Mouse (Mus musculus): Measurements from ENCODE around the gene 1700001C19Rik. TPM values are rescaled to one million over a fixed set of nuclear protein-coding genes. Genes with fewer than 3 reads are reported as not detected.

Gene 1700001C19Rik
- polyA plus RNA-seq, 1 experiment from 2014 or later, result 0.61 TPM

DNA sequence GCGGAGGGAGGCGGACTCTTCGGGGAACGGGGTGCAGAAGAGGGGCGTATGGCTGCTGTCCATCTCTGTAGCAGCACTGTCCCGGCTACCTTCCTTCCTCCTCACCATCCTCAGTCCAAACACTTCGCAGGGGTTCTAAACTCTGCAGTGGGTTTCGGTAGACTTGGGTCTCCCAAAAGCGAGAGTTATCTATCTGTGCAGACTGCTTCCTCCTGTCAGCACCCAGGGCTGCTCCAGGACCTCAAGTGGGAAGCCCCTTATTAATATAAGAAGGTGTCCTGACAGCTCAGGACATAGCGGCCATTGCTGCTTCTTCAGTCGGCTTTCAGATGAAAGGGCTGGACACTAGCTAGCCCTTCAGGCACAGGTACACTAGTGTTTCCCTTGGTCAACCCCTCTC, 27.8 kb upstream of the 1700001C19Rik start:
- no peak overlapping the region for H3K4me3 ChIP-seq (ENCODE audit: low read depth, low read length)
- DNase-seq (ENCODE audit: low spot score), result no peak
- H3K27me3 ChIP-seq (replicated peaks; ENCODE audit: control insufficient read depth, insufficient read depth, low read length), result peaks cover 28% of the 10 kb centered on the region
- 78% methylated on average over 11 of the region's 11 CpGs for WGBS
- ATAC-seq, result no peak
- peaks cover 3% of the 10 kb centered on the region for H3K4me1 ChIP-seq (ENCODE audit: control insufficient read depth, insufficient read depth, low read length)
- no peaks in the 10 kb centered on the region for H3K36me3 ChIP-seq (ENCODE audit: control insufficient read depth, insufficient read depth, low read length)
- no peaks in the 10 kb centered on the region for H3K9me3 ChIP-seq (replicated peaks; ENCODE audit: control insufficient read depth, low read length)
- no peak overlapping the region for H3K4me2 ChIP-seq (ENCODE audit: low read length)
- H3K9ac ChIP-seq (ENCODE audit: low read length), result no peak overlapping the region
- no peak overlapping the region for H3K27ac ChIP-seq (ENCODE audit: low read depth, low read length)

DNA sequence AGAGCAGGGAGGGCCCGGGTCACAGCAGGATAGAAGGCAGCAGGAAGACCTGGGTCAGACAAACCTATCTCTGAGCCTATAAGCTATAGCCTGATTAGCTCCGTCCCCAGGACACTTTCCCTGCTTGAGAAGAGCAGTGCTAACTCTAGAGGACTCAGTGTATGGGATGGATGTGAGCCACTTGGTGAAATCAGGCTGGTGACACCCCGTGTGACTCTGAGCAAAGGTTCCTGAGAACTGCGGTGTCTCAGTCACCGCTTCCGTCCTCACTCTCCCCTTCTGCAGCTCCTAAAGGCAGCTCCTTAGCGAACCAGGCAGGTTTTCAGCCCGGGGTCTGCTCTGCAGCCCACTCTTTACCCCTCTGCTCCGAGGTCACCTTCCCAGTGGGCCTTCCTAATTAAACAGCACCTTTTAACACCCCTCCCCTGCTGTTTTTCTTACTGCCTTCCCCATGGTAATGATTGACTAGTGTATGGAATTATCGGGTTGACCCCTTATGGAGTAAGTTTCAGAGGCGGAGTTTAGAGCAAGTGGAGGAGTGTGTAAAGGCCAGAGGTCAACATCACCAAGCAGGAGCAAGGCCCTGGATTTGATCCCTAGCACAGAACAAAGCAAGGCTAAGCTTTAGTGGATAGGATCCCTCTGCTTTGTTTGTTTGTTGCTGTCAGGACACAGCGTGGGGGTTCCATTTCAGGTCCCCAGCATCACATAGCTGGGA, 27.2 kb upstream of the 1700001C19Rik start:
- Histone ChIP-seq H3K4me3 (ENCODE audit: low read depth, low read length) (no peak overlapping the region), H3K27ac (ENCODE audit: low read depth, low read length) (no peak overlapping the region), H3K4me2 (ENCODE audit: low read length) (no peak overlapping the region), H3K9ac (ENCODE audit: low read length) (no peak overlapping the region), H3K27me3 (replicated peaks; ENCODE audit: control insufficient read depth, insufficient read depth, low read length) (peaks cover 28% of the 10 kb centered on the region), H3K4me1 (ENCODE audit: control insufficient read depth, insufficient read depth, low read length) (peaks cover 3% of the 10 kb centered on the region; the same call in 1 of the 2 replicates), H3K36me3 (ENCODE audit: control insufficient read depth, insufficient read depth, low read length) (no peaks in the 10 kb centered on the region), H3K9me3 (replicated peaks; ENCODE audit: control insufficient read depth, low read length) (no peaks in the 10 kb centered on the region)
- 48% methylated on average over 12 of the region's 12 CpGs for WGBS
- DNase-seq (ENCODE audit: low spot score) (no peak), ATAC-seq (no peak)

DNA sequence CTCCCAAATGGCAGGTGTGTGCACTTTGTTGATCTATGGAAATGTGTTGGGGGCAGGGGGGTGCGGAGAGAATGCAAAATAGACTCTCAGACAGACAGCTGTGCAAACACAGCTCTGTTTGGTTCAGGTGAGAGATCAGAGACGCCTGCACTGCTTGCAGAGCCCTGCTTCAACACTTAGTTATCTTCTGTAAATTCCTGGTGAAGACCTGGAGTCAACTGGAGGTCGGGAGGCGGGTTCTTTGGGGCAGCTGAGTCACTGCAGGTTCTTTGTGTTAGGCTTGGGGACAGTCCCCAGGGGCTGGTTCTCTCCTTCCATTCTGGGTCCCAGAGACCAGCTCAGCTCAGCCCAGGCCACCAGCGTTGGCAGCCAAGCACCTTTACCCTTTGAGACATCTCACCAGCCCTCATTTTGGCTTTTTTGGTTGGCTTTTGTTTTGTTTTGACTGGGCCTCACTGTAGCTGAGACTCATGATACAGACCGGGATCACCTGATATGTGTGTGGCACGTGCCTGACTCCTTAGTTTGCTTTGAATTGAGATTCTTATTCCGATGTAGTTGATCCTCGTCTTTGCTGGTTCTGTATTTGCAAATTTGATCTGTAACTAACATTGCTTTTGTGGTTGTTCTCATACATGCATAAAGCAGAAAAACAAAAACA, 25.7 kb upstream of the 1700001C19Rik start:
- no peak overlapping the region for H3K9ac ChIP-seq (ENCODE audit: low read length)
- H3K36me3 ChIP-seq (ENCODE audit: control insufficient read depth, insufficient read depth, low read length), result no peaks in the 10 kb centered on the region
- H3K4me3 ChIP-seq (ENCODE audit: low read depth, low read length), result no peak overlapping the region
- ATAC-seq, result no peak
- no peaks in the 10 kb centered on the region for H3K9me3 ChIP-seq (replicated peaks; ENCODE audit: control insufficient read depth, low read length)
- WGBS, result 60% methylated on average over 9 of the region's 9 CpGs
- H3K27ac ChIP-seq (ENCODE audit: low read depth, low read length), result no peak overlapping the region
- H3K4me1 ChIP-seq (ENCODE audit: control insufficient read depth, insufficient read depth, low read length), result no peaks in the 10 kb centered on the region
- H3K27me3 ChIP-seq (replicated peaks; ENCODE audit: control insufficient read depth, insufficient read depth, low read length), result peaks cover 18% of the 10 kb centered on the region
- H3K4me2 ChIP-seq (ENCODE audit: low read length), result no peak overlapping the region
- DNase-seq (ENCODE audit: low spot score), result no peak

- ATAC-seq, result no peak
- no peaks in the 10 kb centered on the region for H3K9me3 ChIP-seq (replicated peaks; ENCODE audit: control insufficient read depth, low read length)
- 85% methylated on average over 7 of the region's 7 CpGs for WGBS
- H3K27me3 ChIP-seq (replicated peaks; ENCODE audit: control insufficient read depth, insufficient read depth, low read length), result peaks cover 12% of the 10 kb centered on the region
- no peak overlapping the region for H3K27ac ChIP-seq (ENCODE audit: low read depth, low read length)
- no peak overlapping the region for H3K4me3 ChIP-seq (ENCODE audit: low read depth, low read length)
- no peak for DNase-seq (ENCODE audit: low spot score)
- H3K36me3 ChIP-seq (ENCODE audit: control insufficient read depth, insufficient read depth, low read length), result no peaks in the 10 kb centered on the region
- no peak overlapping the region for H3K9ac ChIP-seq (ENCODE audit: low read length)
- no peak overlapping the region for H3K4me2 ChIP-seq (ENCODE audit: low read length)
- H3K4me1 ChIP-seq (ENCODE audit: control insufficient read depth, insufficient read depth, low read length), result no peaks in the 10 kb centered on the region
These were observed 25.0 kb upstream of the 1700001C19Rik start for GRCm38 (mm10) chr17:47462209-47462608.

GRCm38 (mm10) chr17:47461688-47462087, 24.5 kb upstream of the 1700001C19Rik start:
- no peak overlapping the region for H3K4me2 ChIP-seq (ENCODE audit: low read length)
- H3K27ac ChIP-seq (ENCODE audit: low read depth, low read length), result no peak overlapping the region
- H3K9ac ChIP-seq (ENCODE audit: low read length), result no peak overlapping the region
- ATAC-seq (no peak), DNase-seq (ENCODE audit: low spot score) (no peak)
- H3K27me3 ChIP-seq (replicated peaks; ENCODE audit: control insufficient read depth, insufficient read depth, low read length), result 0 out of 2 replicates have a peak, but pooled peaks cover 7% of the 10 kb centered on the region
- 78% methylated on average over 3 of the region's 3 CpGs for WGBS
- no peaks in the 10 kb centered on the region for H3K9me3 ChIP-seq (replicated peaks; ENCODE audit: control insufficient read depth, low read length)
- no peaks in the 10 kb centered on the region for H3K36me3 ChIP-seq (ENCODE audit: control insufficient read depth, insufficient read depth, low read length)
- no peaks in the 10 kb centered on the region for H3K4me1 ChIP-seq (ENCODE audit: control insufficient read depth, insufficient read depth, low read length)
- H3K4me3 ChIP-seq (ENCODE audit: low read depth, low read length), result no peak overlapping the region

DNA sequence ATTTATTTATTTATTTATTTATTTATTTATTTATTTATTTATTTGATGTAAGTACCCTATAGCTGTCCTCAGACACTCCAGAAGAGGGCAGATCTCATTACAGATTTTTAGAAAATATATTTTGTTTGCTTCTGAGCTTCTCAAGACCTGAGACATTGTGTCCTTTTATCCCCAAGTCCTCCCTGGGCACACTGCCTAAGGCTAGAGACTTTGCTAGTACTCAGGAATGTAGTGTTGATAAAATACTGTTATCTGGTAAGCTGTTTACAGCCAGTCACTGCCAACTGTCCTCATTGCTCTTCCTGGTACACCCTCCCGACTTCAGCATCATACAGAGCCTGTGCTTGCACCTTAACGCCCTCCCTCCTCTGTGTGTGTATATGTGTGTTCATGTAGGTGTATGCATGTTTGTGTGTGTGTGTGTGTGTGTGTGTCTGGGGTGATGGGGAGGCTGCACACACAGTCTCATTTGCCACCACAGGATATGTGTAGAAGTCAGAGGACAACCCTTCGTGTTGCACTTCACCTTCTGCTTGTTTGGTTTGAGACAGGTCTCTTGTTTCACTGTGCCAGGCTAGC, 22.3 kb upstream of the 1700001C19Rik start:
- DNase-seq (ENCODE audit: low spot score) (no peak), ATAC-seq (no peak)
- H3K4me1 ChIP-seq (ENCODE audit: control insufficient read depth, insufficient read depth, low read length), result no peaks in the 10 kb centered on the region
- no peaks in the 10 kb centered on the region for H3K9me3 ChIP-seq (replicated peaks; ENCODE audit: control insufficient read depth, low read length)
- no peak overlapping the region for H3K4me3 ChIP-seq (ENCODE audit: low read depth, low read length)
- no peaks in the 10 kb centered on the region for H3K27me3 ChIP-seq (replicated peaks; ENCODE audit: control insufficient read depth, insufficient read depth, low read length)
- H3K27ac ChIP-seq (ENCODE audit: low read depth, low read length), result no peak overlapping the region
- no peak overlapping the region for H3K4me2 ChIP-seq (ENCODE audit: low read length)
- no peak overlapping the region for H3K9ac ChIP-seq (ENCODE audit: low read length)
- WGBS, result 67% methylated on average over 3 of the region's 3 CpGs
- no peaks in the 10 kb centered on the region for H3K36me3 ChIP-seq (ENCODE audit: control insufficient read depth, insufficient read depth, low read length)

GRCm38 (mm10) chr17:47458936-47459335, 21.8 kb upstream of the 1700001C19Rik start:
- no peak for ATAC-seq
- Histone ChIP-seq H3K4me1 (ENCODE audit: control insufficient read depth, insufficient read depth, low read length) (no peaks in the 10 kb centered on the region), H3K27ac (ENCODE audit: low read depth, low read length) (no peak overlapping the region), H3K9me3 (replicated peaks; ENCODE audit: control insufficient read depth, low read length) (no peaks in the 10 kb centered on the region), H3K36me3 (ENCODE audit: control insufficient read depth, insufficient read depth, low read length) (no peaks in the 10 kb centered on the region), H3K9ac (ENCODE audit: low read length) (no peak overlapping the region), H3K27me3 (replicated peaks; ENCODE audit: control insufficient read depth, insufficient read depth, low read length) (no peaks in the 10 kb centered on the region), H3K4me3 (ENCODE audit: low read depth, low read length) (no peak overlapping the region), H3K4me2 (ENCODE audit: low read length) (no peak overlapping the region)
- 94% methylated on average over 2 of the region's 2 CpGs for WGBS
- no peak for DNase-seq (ENCODE audit: low spot score)

- ATAC-seq, result no peak
- Histone ChIP-seq H3K4me2 (ENCODE audit: low read length) (no peak overlapping the region), H3K4me3 (ENCODE audit: low read depth, low read length) (no peak overlapping the region), H3K27me3 (replicated peaks; ENCODE audit: control insufficient read depth, insufficient read depth, low read length) (no peaks in the 10 kb centered on the region), H3K9ac (ENCODE audit: low read length) (no peak overlapping the region), H3K9me3 (replicated peaks; ENCODE audit: control insufficient read depth, low read length) (no peaks in the 10 kb centered on the region), H3K4me1 (ENCODE audit: control insufficient read depth, insufficient read depth, low read length) (no peaks in the 10 kb centered on the region), H3K27ac (ENCODE audit: low read depth, low read length) (no peak overlapping the region), H3K36me3 (ENCODE audit: control insufficient read depth, insufficient read depth, low read length) (no peaks in the 10 kb centered on the region)
- no peak for DNase-seq (ENCODE audit: low spot score)
- 77% methylated on average over 13 of the region's 13 CpGs for WGBS
These were observed 21.1 kb upstream of the 1700001C19Rik start for GRCm38 (mm10) chr17:47458310-47458709.

GRCm38 (mm10) chr17:47454675-47455074, 17.5 kb upstream of the 1700001C19Rik start:
- no peaks in the 10 kb centered on the region for H3K4me1 ChIP-seq (ENCODE audit: control insufficient read depth, insufficient read depth, low read length)
- H3K9ac ChIP-seq (ENCODE audit: low read length), result no peak overlapping the region
- WGBS, result 62% methylated on average over 8 of the region's 8 CpGs
- no peaks in the 10 kb centered on the region for H3K27me3 ChIP-seq (replicated peaks; ENCODE audit: control insufficient read depth, insufficient read depth, low read length)
- H3K27ac ChIP-seq (ENCODE audit: low read depth, low read length), result no peak overlapping the region
- peak; percentile 27 for DNase-seq (ENCODE audit: low spot score)
- no peak overlapping the region for H3K4me2 ChIP-seq (ENCODE audit: low read length)
- no peak overlapping the region for H3K4me3 ChIP-seq (ENCODE audit: low read depth, low read length)
- H3K36me3 ChIP-seq (ENCODE audit: control insufficient read depth, insufficient read depth, low read length), result no peaks in the 10 kb centered on the region
- no peaks in the 10 kb centered on the region for H3K9me3 ChIP-seq (replicated peaks; ENCODE audit: control insufficient read depth, low read length)
- ATAC-seq, result no peak

Measured in forebrain, embryonic 14.5 days (tissue).